Mouse (Mus musculus) small intestine, adult 2 months (tissue): ENCODE results near the gene Tmem8b. TPM values are rescaled to one million over a fixed set of nuclear protein-coding genes. Genes with fewer than 3 reads are reported as not detected.

Experiments
- H3K27ac ChIP-seq: fragments of 200-500 bp; 2 replicates; pipeline ENCODE4 v1.5.1; 2012; ENCODE audit warnings: low read depth, low read length, control low read depth, inconsistent platforms; ENCODE audit not compliant: insufficient read depth
- H3K27me3 ChIP-seq: fragments of 200-500 bp; 2 replicates; pipeline ENCODE4 v1.6.1; 2012; ENCODE audit warnings: mild to moderate bottlenecking, moderate library complexity, low read length, inconsistent platforms; ENCODE audit not compliant: control insufficient read depth, insufficient read depth
- H3K36me3 ChIP-seq: fragments of 200-500 bp; 2 replicates; pipeline ENCODE4 v1.6.1; 2012; ENCODE audit warnings: mild to moderate bottlenecking, low read length, control low read depth, inconsistent platforms; ENCODE audit not compliant: control insufficient read depth, insufficient read depth
- H3K4me1 ChIP-seq: fragments of 200-500 bp; 2 replicates; pipeline ENCODE4 v1.6.1; 2012; ENCODE audit warnings: low read length, inconsistent platforms, mixed read lengths; ENCODE audit not compliant: control insufficient read depth, insufficient read depth, insufficient read length
- H3K4me3 ChIP-seq: fragments of 200-500 bp; 2 replicates; pipeline ENCODE4 v1.5.1; 2012; ENCODE audit warnings: low read depth, mild to moderate bottlenecking, control low read depth, inconsistent platforms, low read length, moderate library complexity
- CTCF ChIP-seq: fragments of 200-500 bp; IDR thresholded peaks from 2 replicates; pipeline ENCODE4 v1.5.1; 2012; ENCODE audit warnings: low read depth, mild to moderate bottlenecking, control low read depth, inconsistent platforms, low read length, moderate library complexity, mixed read lengths; ENCODE audit not compliant: insufficient replicate concordance, insufficient read length; ENCODE audit errors: extremely low read depth
- POLR2A ChIP-seq: fragments of 200-500 bp; IDR thresholded peaks from 2 replicates; pipeline ENCODE4 v1.6.1; 2012; ENCODE audit warnings: low read depth, mild to moderate bottlenecking, control low read depth, inconsistent platforms, low read length, moderate library complexity
- WGBS: fragments of 180-500 bp; shearing (Covaris S2); methylation state at CpG from one replicate; pipeline ENCODE4 v1.1.7; 2018; 5-methylcytosine and 5-hydroxymethylcytosine counted together
- polyA plus RNA-seq: library from polyadenylated mRNA; depleted of rRNA; stranded (reverse); fragments of >200 nt; gene quantifications from 2 replicates; pipeline ENCODE4 v1.2.3, GENCODE M21; 2012

The Tmem8b gene
- polyA plus RNA-seq, 1 experiment: 4.3 TPM

DNA sequence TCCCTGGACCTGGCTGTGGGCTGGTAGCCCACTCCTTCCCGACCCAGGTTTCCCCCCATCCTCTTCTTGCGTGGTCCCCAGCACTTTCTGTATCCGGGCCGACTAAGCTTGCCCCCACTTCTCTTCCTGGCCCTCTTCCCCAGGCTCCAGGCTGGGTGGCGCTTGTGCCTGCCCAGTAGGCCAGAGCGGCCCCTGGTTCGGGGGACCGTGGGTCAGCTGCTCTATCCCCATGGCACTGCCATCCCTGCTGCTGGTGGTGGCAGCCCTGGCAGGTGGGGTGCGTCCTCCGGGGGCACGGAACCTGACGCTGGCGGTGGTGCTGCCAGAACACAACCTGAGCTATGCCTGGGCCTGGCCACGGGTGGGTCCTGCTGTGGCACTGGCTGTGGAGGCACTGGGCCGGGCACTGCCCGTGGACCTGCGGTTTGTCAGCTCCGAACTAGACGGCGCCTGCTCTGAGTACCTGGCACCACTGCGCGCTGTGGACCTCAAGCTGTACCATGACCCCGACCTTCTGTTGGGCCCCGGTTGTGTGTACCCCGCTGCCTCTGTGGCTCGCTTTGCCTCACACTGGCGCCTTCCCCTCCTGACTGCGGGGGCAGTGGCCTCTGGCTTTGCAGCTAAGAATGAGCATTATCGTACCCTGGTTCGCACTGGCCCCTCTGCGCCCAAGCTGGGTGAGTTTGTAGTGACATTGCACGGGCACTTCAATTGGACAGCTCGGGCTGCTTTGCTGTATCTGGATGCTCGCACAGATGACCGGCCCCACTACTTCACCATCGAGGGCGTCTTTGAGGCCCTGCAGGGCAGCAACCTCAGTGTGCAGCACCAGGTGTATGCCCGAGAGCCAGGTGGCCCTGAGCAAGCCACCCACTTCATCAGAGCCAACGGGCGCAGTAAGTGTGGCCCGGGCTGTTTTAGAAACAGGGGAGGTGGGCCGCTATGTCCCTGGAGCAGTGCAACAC, 36.5 kb upstream of the Tmem8b start:
- H3K36me3 ChIP-seq: no peaks in the 10 kb centered on the region
- TF ChIP-seq CTCF (no peak), POLR2A (no peak)
- 61% methylated on average over 42 of the region's 42 CpGs for WGBS
- no peak overlapping the region for H3K27ac ChIP-seq
- H3K27me3 ChIP-seq: peaks cover 13% of the 10 kb centered on the region; the same call in 1 of the 2 replicates
- peak overlapping the region; percentile 61 for H3K4me3 ChIP-seq
- peaks cover 3% of the 10 kb centered on the region; the same call in 1 of the 2 replicates for H3K4me1 ChIP-seq

DNA sequence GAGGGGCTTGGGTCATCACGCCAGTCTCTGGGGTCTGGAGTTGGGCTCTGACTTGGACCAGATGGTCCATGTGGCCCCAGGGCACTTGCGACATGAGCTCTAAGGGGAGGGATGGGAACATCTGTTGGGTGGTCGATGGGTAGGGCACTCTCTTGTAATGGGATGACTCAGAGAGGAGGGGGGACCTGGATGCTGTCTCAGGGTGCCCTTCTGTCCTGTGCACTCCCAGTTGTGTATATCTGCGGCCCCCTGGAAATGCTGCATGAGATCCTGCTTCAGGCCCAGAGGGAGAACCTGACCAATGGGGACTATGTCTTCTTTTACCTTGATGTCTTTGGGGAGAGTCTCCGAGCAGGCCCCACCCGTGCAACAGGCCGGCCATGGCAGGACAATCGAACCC, 35.5 kb upstream of the Tmem8b start:
- WGBS: 84% methylated on average over 8 of the region's 8 CpGs
- Histone ChIP-seq H3K27me3 (peaks cover 13% of the 10 kb centered on the region; the same call in 1 of the 2 replicates), H3K4me1 (peaks cover 3% of the 10 kb centered on the region; the same call in 1 of the 2 replicates), H3K36me3 (no peaks in the 10 kb centered on the region), H3K4me3 (no peak overlapping the region), H3K27ac (no peak overlapping the region)
- TF ChIP-seq CTCF (no peak), POLR2A (no peak)

DNA sequence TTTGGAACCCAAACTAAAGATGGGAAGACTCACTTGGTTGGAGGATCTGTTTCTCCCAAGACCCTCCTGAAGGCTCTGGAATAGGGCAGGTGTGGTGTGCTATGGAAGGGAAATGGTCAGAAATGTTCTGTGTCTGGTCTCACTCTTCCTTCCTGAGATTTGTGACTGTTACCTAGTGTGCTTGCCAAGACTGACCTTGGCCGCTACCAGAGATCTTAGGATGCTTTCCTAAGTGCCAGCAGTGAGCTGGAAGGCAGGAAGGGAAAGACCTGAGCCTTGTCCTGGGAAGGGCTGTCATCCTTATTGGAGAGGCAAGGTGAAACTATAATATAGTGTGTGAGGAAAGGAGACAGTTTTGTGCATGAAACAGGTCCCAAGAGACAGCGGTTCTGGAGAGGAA, 35.0 kb upstream of the Tmem8b start:
- WGBS: 88% methylated on average over 2 of the region's 2 CpGs
- TF ChIP-seq POLR2A (no peak), CTCF (no peak)
- H3K27me3 ChIP-seq: peaks cover 13% of the 10 kb centered on the region; the same call in 1 of the 2 replicates

DNA sequence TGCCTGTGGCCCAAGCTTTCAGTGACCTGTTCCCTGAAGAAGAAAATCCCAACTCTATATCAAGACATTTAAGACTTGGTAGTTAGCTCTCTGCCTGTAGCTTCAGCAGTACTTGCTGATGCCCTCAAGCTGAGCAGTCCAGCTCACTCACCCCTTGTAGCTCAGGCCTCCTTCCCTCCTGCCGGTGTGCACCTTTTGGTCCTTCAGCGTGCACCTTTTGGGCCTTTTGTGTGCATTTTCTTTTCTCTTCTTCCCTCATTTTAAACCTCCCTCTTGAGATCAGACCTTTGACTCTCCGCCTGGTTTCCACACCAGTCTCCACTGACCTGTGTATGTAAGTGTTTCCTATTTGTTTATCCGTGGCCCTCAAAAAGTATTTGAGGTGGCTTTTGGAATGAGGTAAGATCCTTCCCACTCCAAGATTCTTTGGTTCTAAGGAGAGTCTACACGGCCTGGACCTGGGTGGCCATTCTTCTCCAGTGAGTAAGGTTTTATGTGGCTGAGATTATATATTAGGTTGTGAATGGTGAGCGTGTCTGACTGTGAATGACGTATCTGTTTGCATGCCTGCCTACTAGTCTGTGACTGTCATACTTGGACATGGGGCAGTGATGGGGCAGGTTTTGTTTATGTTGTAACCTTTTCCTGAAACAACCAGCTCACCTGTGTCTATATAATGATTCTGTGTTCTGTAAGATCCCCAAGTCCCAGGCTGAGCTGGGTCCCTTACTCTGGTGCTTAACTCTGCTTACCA, 34.0 kb upstream of the Tmem8b start:
- H3K4me1 ChIP-seq: peaks cover 3% of the 10 kb centered on the region; the same call in 1 of the 2 replicates
- TF ChIP-seq CTCF (no peak), POLR2A (no peak)
- 83% methylated on average over 7 of the region's 7 CpGs for WGBS
- no peak overlapping the region for H3K4me3 ChIP-seq
- H3K27ac ChIP-seq: no peak overlapping the region
- peaks cover 13% of the 10 kb centered on the region; the same call in 1 of the 2 replicates for H3K27me3 ChIP-seq
- H3K36me3 ChIP-seq: no peaks in the 10 kb centered on the region

More for the DNA sequence above, 35.0 kb upstream of the Tmem8b start:
- no peak overlapping the region for H3K27ac ChIP-seq
- no peak overlapping the region for H3K4me3 ChIP-seq
- peaks cover 3% of the 10 kb centered on the region; the same call in 1 of the 2 replicates for H3K4me1 ChIP-seq
- no peaks in the 10 kb centered on the region for H3K36me3 ChIP-seq

DNA sequence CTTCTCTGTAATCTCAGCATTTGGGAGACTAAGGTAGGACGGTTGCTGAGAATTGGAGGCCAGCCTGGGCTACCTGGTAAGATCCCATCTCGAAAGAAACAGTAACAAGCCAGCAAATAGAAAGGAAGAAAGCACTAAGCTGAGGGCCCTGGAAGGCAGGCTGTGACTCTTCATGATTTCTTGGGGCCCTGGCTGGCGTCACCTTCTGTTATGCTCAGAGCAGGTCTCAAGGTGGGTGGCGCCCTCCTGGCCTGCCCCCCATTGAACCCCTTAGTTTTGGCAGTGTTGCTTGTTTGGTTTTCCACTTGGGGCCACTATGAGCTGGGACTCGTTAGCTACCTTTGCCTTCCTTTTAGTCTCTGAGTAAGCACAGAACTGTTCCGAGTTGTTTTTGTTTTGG, 32.0 kb upstream of the Tmem8b start:
- H3K4me1 ChIP-seq: no peaks in the 10 kb centered on the region; the same call in 1 of the 2 replicates
- WGBS: 68% methylated on average over 6 of the region's 6 CpGs
- no peak for TF ChIP-seq POLR2A
- TF ChIP-seq CTCF: no peak
- no peak overlapping the region for H3K4me3 ChIP-seq
- H3K36me3 ChIP-seq: no peaks in the 10 kb centered on the region
- no peak overlapping the region for H3K27ac ChIP-seq
- 0 out of 2 replicates have a peak, but pooled peaks cover 2% of the 10 kb centered on the region for H3K27me3 ChIP-seq

DNA sequence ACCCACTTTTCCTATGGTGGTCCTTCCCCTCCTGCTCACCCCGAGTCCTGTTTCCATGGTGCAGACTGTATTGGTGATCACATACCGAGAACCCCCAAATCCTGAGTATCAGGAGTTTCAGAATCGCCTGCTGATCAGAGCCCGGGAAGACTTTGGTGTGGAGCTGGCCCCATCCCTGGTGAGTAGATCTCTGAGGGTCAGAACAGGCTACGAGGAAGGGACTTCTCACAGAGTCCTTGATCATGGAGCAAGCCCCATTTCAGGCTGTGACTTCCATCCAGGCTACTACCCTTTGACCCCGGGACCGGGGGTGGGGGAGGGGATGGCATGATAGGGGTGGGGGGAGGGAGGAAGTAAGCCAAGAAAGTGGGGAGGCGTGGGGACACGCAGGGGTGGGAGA, 28.7 kb upstream of the Tmem8b start:
- TF ChIP-seq POLR2A (no peak), CTCF (no peak)
- Histone ChIP-seq H3K27me3 (no peaks in the 10 kb centered on the region), H3K4me1 (no peaks in the 10 kb centered on the region), H3K4me3 (no peak overlapping the region), H3K27ac (no peak overlapping the region), H3K36me3 (no peaks in the 10 kb centered on the region)
- 69% methylated on average over 9 of the region's 9 CpGs for WGBS
